ENCODE assay signal across 9 mouse cellular contexts in genomic region chr11:106513166-106513565, GRCm38 (mm10). TPM values are rescaled to one million over a fixed set of nuclear protein-coding genes. Genes with fewer than 3 reads are reported as not detected.
A peak's percentile ranks its signal among the peaks of the same experiment; 100 is the strongest.
DNase-seq lines count a peak whose midpoint lies in the region; ATAC-seq and TF ChIP-seq lines count a peak whose summit lies in the region.
"Had no signal": no experiment of that assay in that cellular context is flagged by ENCODE, and none has a peak within 500 bp of the region (broad histone marks: within the 10 kb centered on the region; RNA-seq: fewer than 3 reads in every experiment).

No protein-coding gene starts in this region.

- 36% methylated on average over 2 of the region's 2 CpGs for WGBS in midbrain, embryonic 12.5 days
- 44% methylated on average over 2 of the region's 2 CpGs for WGBS in midbrain, embryonic 10.5 days
- WGBS in lung, embryonic 15.5 days: 34% methylated on average over 2 of the region's 2 CpGs

- no peaks in the 10 kb centered on the region for H3K27me3 ChIP-seq in midbrain, embryonic 12.5 days
- H3K27me3 ChIP-seq in midbrain, embryonic 10.5 days (ENCODE audit: low read depth, poor library complexity, severe bottlenecking): no peaks in the 10 kb centered on the region; the same call in 1 of the 2 replicates
- H3K27me3 ChIP-seq in lung, embryonic 15.5 days: no peaks in the 10 kb centered on the region
- H3K27me3 ChIP-seq: hindbrain, embryonic 15.5 days had no signal

- intact Hi-C loops in heart, postnatal 10 days (cut with DNase I): loop anchor here (1.0 to 5.0 kb wide), 2 partner anchors 114 to 229 kb away; no protein-coding TSS in a partner anchor

- DNase-seq in cerebellum, adult 18-20 months: peak; percentile 41 to 49
- no peak for DNase-seq in cerebellum, adult 11-12 months
- no peak for DNase-seq in midbrain, embryonic 10.5 days (ENCODE audit: low spot score)
- peak; percentile 79 to 82 for DNase-seq in heart, postnatal 10 days
- peak; percentile 26 to 52 for DNase-seq in spleen, postnatal 14 days (ENCODE audit: low spot score in 2 of 2)

- H3K4me3 ChIP-seq in midbrain, embryonic 12.5 days: no peak overlapping the region
- H3K4me3 ChIP-seq in midbrain, embryonic 10.5 days: no peak overlapping the region
- H3K4me3 ChIP-seq in cortical plate, adult 2 months (ENCODE audit: insufficient read depth, low read length): no peak overlapping the region
- H3K4me3 ChIP-seq in lung, embryonic 15.5 days: no peak overlapping the region
- H3K4me3 ChIP-seq: hindbrain, embryonic 15.5 days had no signal

- no peak overlapping the region for H3K27ac ChIP-seq in midbrain, embryonic 12.5 days (replicated peaks)
- H3K27ac ChIP-seq in midbrain, embryonic 10.5 days (replicated peaks): no peak overlapping the region
- no peak overlapping the region for H3K27ac ChIP-seq in cortical plate, adult 2 months (ENCODE audit: insufficient read depth, low read length)
- H3K27ac ChIP-seq in lung, embryonic 15.5 days: peak overlapping the region; percentile 45; the same call in 1 of the 2 replicates
- H3K27ac ChIP-seq: hindbrain, embryonic 15.5 days had no signal

- H3K4me2 ChIP-seq in midbrain, embryonic 12.5 days (replicated peaks): no peak overlapping the region
- H3K4me2 ChIP-seq in lung, embryonic 15.5 days: no peak overlapping the region
- H3K4me2 ChIP-seq: hindbrain, embryonic 15.5 days had no signal

- TF ChIP-seq CTCF in cortical plate, adult 2 months (IDR thresholded peaks at IDR 0.05; ENCODE audit: extremely low read depth, insufficient read depth, low read length): peak; percentile 46

- TF ChIP-seq POLR2A in cortical plate, adult 2 months (IDR thresholded peaks at IDR 0.05; ENCODE audit: extremely low read depth, insufficient read depth, low read length): no peak

- H3K36me3 ChIP-seq in midbrain, embryonic 12.5 days: peaks cover 11% of the 10 kb centered on the region
- H3K36me3 ChIP-seq in midbrain, embryonic 10.5 days: peaks cover 33% of the 10 kb centered on the region
- peaks cover 9% of the 10 kb centered on the region; the same call in 1 of the 2 replicates for H3K36me3 ChIP-seq in lung, embryonic 15.5 days

- H3K9ac ChIP-seq in midbrain, embryonic 12.5 days (replicated peaks): peak overlapping the region; percentile 31; the same call in 1 of the 2 replicates
- H3K9ac ChIP-seq in lung, embryonic 15.5 days: no peak overlapping the region; the same call in 1 of the 2 replicates
- H3K9ac ChIP-seq: hindbrain, embryonic 15.5 days had no signal

- no peak for ATAC-seq in midbrain, embryonic 12.5 days (ENCODE audit: low FRiP score, low read depth)
- peak; percentile 64; the same call in 1 of the 2 replicates for ATAC-seq in lung, embryonic 15.5 days (ENCODE audit: borderline replicate concordance, extremely low read depth, low FRiP score, low TSS enrichment)

- H3K4me1 ChIP-seq in midbrain, embryonic 12.5 days: 0 out of 2 replicates have a peak, but pooled peaks cover 6% of the 10 kb centered on the region
- peaks cover 29% of the 10 kb centered on the region for H3K4me1 ChIP-seq in midbrain, embryonic 10.5 days
- H3K4me1 ChIP-seq in cortical plate, adult 2 months (ENCODE audit: control insufficient read depth, insufficient read depth, low read length): peaks cover 12% of the 10 kb centered on the region
- peaks cover 32% of the 10 kb centered on the region for H3K4me1 ChIP-seq in lung, embryonic 15.5 days

- H3K9me3 ChIP-seq in midbrain, embryonic 12.5 days: no peaks in the 10 kb centered on the region
- H3K9me3 ChIP-seq in midbrain, embryonic 10.5 days (replicated peaks): no peaks in the 10 kb centered on the region
- no peaks in the 10 kb centered on the region for H3K9me3 ChIP-seq in lung, embryonic 15.5 days
- H3K9me3 ChIP-seq: hindbrain, embryonic 15.5 days had no signal

RNA-seq across cellular contexts. Expression of gene Ern1, which starts 25.5 kb away (rescaled TPM):
- polyA plus RNA-seq in midbrain, embryonic 12.5 days (2016; fragmentation: Nextera tagmentation; extraction: Ambion mirVana): 6.6 and 8.0 TPM in 2 replicates
- polyA plus RNA-seq in midbrain, embryonic 10.5 days (2016; fragmentation: Nextera tagmentation; extraction: Ambion mirVana): 5.0 and 5.2 TPM in 2 replicates
- polyA plus RNA-seq in cortical plate, adult 2 months (2012; rRNA removed): 6.2 and 6.5 TPM in 2 replicates
- 10 to 100 TPM in 1 of 2 experiments, 1 to 10 TPM in 1; 8.9 to 10.5 TPM for total RNA-seq in heart, postnatal 10 days (2021)
- 6.0 and 6.5 TPM in 2 replicates for polyA plus RNA-seq in lung, embryonic 15.5 days (2015; fragmentation: Nextera tagmentation; extraction: Ambion mirVana)

Comparison
In these comparisons a context has a peak if more than half of its experiments do, and no peak if none do; other contexts are left out.
1. DNase-seq: peak in cerebellum, adult 18-20 months (2 of 2), heart, postnatal 10 days (2 of 2) and spleen, postnatal 14 days (2 of 2); none in cerebellum, adult 11-12 months (single experiment) and midbrain, embryonic 10.5 days (single experiment).